Mouse (Mus musculus) central nervous system, embryonic 14 days (tissue): ENCODE measurements around the gene Apeh. TPM values are rescaled to one million over a fixed set of nuclear protein-coding genes. Genes with fewer than 3 reads are reported as not detected.

Experiments used
- polyA plus RNA-seq: library from polyadenylated mRNA; depleted of rRNA; stranded (reverse); fragments of >200 nt; gene quantifications from 2 replicates; pipeline ENCODE4 v1.2.3, GENCODE M21; 2012; rRNA removed

Gene Apeh
- 63.5 and 70.3 TPM in 2 replicates for polyA plus RNA-seq

DNA sequence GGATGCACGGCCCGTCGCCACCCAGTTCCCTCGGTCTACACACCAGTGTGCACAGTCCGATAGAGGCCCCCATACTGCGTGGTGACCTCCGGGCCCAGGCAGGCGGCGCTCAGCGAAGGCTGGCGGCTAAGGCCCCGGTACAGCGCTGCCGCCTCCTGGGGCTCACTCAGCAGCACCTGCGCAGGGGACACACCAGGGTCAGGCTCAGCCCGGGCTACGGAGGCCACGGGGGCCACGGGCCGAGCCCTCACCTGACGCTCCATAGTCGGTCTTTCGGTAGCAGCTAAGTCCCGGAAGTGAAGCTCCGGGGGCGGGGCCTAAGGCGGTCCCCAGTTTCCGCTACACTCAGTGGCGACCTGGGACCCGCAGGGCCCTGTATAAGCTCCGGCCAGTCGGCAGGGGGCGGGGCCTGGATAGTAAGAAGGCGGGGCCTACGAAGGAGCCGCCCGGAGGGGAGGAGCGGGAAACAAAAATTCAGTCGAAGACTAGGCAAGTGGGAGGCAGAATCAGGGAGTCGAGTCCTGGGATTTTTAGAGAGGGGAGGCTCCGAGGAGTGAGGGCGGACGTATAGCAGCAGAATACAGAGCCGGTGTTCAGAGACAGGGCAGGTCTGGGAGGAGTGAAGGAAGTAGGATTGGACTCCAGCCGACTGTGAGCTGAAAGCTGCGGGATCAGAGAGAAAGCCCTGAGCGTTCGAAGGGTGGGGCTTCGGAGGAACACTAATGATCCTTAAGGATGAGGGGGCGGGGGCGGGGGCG, at the start of gene Apeh:
Gene Apeh (minus strand): TSS at position 423 of the 758 bp plus-strand sequence.

DNA sequence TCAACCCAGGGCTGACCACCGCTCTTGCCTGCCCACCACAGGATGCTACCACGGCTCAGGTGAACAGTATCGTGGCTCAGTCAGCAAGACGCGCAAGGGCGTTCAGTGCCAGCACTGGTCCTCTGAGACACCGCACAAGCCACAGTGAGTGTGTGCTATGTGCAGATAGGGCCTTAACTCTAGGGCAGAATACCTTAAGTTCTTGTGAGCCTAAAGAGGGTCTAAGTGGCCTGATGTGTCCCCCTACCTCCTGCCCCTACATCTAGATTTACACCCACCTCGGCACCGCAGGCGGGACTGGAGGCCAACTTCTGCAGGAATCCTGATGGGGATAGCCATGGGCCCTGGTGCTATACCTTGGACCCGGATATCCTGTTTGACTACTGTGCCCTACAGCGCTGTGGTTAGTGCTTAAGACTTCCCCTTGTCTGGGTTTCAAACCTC, 11.4 kb downstream of the Apeh start, which contains the start of gene Rnf123:
Gene Rnf123 (minus strand): TSS at position 359 of the 444 bp plus-strand sequence.

DNA sequence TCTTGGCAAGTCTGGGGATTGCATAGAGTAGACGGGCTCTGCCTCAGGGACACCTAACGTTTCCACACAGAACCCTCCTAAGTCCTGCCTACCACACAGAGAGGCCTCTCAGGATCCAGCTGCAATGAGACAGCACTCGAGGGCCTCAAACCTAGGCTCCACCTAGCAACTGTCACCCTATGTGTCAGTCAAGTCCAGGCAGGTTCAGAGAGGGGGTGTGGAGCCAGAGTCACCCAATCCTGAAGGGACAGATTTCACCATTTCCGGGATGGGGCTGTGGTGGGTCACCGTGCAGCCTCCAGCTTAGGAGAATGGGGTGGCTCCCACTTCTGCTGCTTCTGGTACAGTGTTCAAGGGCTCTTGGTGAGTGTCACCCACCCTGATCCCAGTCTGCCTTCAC, 14.2 kb downstream of the Apeh start, which contains the start of gene Mst1:
Gene Mst1 (plus strand): TSS at position 269 of the 400 bp plus-strand sequence.

DNA sequence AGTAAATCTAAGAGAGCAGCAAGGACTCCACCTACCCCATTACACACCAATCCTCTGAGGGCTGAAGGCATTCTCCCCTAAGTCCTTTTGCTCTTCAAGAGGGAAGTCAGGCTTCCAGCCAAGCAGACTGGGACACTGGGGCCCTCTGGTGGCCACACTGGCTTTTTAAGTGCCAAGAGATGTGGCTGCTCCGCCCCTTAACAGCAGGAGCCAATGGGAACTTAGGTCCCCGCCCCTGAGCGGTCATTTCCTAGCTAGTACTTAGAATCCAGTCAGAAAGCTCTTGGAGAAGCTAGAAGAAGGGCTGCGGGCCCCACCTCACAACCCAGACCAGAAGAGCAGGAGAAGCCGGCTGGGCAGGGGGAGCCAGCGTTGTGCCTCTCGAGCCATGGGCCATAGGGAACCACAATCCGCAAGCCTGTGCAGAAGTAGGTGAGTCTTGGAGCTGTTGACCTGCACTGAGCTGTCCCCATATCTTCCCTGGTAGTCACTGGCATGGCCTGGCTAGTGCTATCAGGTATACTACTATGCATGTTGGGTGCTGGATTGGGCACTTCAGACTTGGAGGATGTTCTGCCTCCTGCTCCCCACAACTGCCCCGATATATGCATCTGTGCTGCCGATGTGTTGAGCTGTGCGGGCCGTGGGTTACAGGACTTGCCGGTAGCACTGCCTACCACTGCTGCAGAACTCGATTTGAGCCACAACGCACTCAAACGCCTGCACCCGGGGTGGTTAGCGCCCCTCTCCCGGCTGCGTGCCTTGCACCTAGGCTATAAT, 41.3 kb downstream of the Apeh start, which contains the start of gene Amigo3:
Gene Amigo3 (plus strand): TSS at position 275 of the 780 bp plus-strand sequence.

DNA sequence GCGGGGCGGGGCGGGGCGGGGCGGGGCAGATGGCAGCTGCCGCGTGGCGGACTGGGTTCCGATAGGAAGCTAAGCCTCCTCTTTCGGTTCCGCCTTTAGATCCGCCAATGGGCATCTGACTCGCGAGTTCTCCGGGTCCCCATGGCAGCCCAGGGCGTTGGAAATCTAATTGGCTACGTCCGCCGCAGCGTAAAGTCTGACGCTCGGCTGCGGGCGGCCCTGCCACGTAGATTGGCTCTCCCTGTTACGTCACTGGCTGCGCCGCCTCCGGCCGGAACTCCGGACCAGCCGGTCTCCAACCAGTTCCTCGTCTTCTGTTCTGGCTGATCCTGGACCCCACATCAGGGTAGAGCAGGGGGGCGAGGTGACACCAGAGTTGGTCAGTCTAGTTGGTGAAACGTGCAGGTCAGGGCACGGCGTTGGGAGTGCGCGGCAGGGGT, 45.4 kb downstream of the Apeh start, which contains the start of gene Gmppb:
Gene Gmppb (plus strand): TSS at position 227 of the 440 bp plus-strand sequence.

Other genes with a start within 250 kb of the Apeh start
- 91.0 and 99.6 TPM in 2 replicates for gene Rbm6, start 221.4 kb downstream of the Apeh start, polyA plus RNA-seq
- gene Mon1a, start 206.5 kb downstream of the Apeh start, polyA plus RNA-seq: 26.7 and 28.3 TPM in 2 replicates
- 4.7 and 6.4 TPM in 2 replicates for gene Mst1r, start 187.7 kb downstream of the Apeh start, polyA plus RNA-seq
- gene Actl11, start 166.1 kb downstream of the Apeh start, polyA plus RNA-seq: not detected in 2 replicates
- 39.4 and 49.6 TPM in 2 replicates for gene Camkv, start 158.9 kb downstream of the Apeh start, polyA plus RNA-seq
- 10.0 and 10.4 TPM in 2 replicates for gene Traip, start 144.5 kb downstream of the Apeh start, polyA plus RNA-seq
- gene Uba7, start 119.1 kb downstream of the Apeh start, polyA plus RNA-seq: 7.9 and 12.2 TPM in 2 replicates
- gene Gm20661, start 111.5 kb downstream of the Apeh start, polyA plus RNA-seq: 1.3 and 3.4 TPM in 2 replicates
- gene Inka1, start 108.7 kb downstream of the Apeh start, polyA plus RNA-seq: 15.0 and 28.7 TPM in 2 replicates
- 6.2 and 14.1 TPM in 2 replicates for gene Cdhr4, start 102.1 kb downstream of the Apeh start, polyA plus RNA-seq
- 1.7 and 3.8 TPM in 2 replicates for gene Gm20662, start 98.3 kb downstream of the Apeh start, polyA plus RNA-seq
- 129 and 135 TPM in 2 replicates for gene Ip6k1, start 92.1 kb downstream of the Apeh start, polyA plus RNA-seq
- 19.9 and 21.8 TPM in 2 replicates for gene Gmppb, start 45.4 kb downstream of the Apeh start, polyA plus RNA-seq
- 3.4 and 3.7 TPM in 2 replicates for gene Amigo3, start 41.4 kb downstream of the Apeh start, polyA plus RNA-seq
- gene Mst1, start 14.2 kb downstream of the Apeh start, polyA plus RNA-seq: 0.05 and 0.11 TPM in 2 replicates
- 78.9 and 79.2 TPM in 2 replicates for gene Rnf123, start 11.3 kb downstream of the Apeh start, polyA plus RNA-seq
- gene Bsn, start 95.8 kb upstream of the Apeh start, polyA plus RNA-seq: 17.6 and 21.0 TPM in 2 replicates
- gene Dag1, start 169.4 kb upstream of the Apeh start, polyA plus RNA-seq: 31.1 and 37.4 TPM in 2 replicates
- gene Nicn1, start 195.8 kb upstream of the Apeh start, polyA plus RNA-seq: 87.9 and 91.8 TPM in 2 replicates
- 64.2 and 65.5 TPM in 2 replicates for gene Amt, start 202.2 kb upstream of the Apeh start, polyA plus RNA-seq
- 212 and 233 TPM in 2 replicates for gene Rhoa, start 211.5 kb upstream of the Apeh start, polyA plus RNA-seq
- gene Tcta, start 211.6 kb upstream of the Apeh start, polyA plus RNA-seq: 31.7 and 35.3 TPM in 2 replicates
- 370 and 383 TPM in 2 replicates for gene Gpx1, start 244.3 kb upstream of the Apeh start, polyA plus RNA-seq